Comparison of ENCODE assay signal across 22 mouse cellular contexts in the genomic region with DNA sequence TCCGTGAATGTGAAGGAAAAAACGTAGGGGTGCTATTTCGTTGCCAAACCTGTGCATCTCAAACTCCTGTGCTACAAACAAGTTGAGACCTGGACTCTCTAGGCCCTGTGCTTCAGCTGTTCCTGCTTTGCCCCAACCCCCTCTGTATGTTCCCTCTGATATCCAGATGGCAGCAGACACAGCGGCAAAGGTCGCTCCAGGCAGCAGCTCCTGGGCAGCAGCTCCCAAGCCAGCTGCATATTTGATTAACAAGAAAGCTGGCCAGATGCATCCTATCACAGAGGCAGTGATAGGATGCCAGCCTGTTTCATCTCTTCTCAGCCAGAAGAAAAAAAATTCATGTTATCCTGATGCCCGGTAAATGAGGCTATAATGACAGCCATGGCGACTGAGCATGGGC. TPM values are rescaled to one million over a fixed set of nuclear protein-coding genes. Genes with fewer than 3 reads are reported as not detected.
DNase-seq lines count a peak whose midpoint lies in the region; ATAC-seq and TF ChIP-seq lines count a peak whose summit lies in the region.
"Had no signal": no experiment of that assay in that cellular context is flagged by ENCODE, and none has a peak within 500 bp of the region (broad histone marks: within the 10 kb centered on the region; RNA-seq: fewer than 3 reads in every experiment).

No protein-coding gene starts in this region.

- 78% methylated on average over 7 of the region's 7 CpGs for WGBS in kidney, embryonic 14.5 days
- 81% methylated on average over 7 of the region's 7 CpGs for WGBS in midbrain, embryonic 12.5 days

- H3K4me3 ChIP-seq in kidney, embryonic 14.5 days (ENCODE audit: low read length) = no peak overlapping the region
- no peak overlapping the region for H3K4me3 ChIP-seq in midbrain, embryonic 12.5 days
- H3K4me3 ChIP-seq: embryonic facial prominence, embryonic 13.5 days; left cerebral cortex, adult 2 months; liver, embryonic 15.5 days; megakaryocyte, embryonic 14.5 days had no signal

- no peaks in the 10 kb centered on the region for H3K4me1 ChIP-seq in kidney, embryonic 14.5 days (ENCODE audit: control insufficient read depth, insufficient read depth, low read length)
- H3K4me1 ChIP-seq in midbrain, embryonic 12.5 days = peaks cover 9% of the 10 kb centered on the region
- H3K4me1 ChIP-seq: liver, embryonic 15.5 days; megakaryocyte, embryonic 14.5 days had no signal

- H3K27me3 ChIP-seq in kidney, embryonic 14.5 days (ENCODE audit: control insufficient read depth, insufficient read depth, low read length) = no peaks in the 10 kb centered on the region
- no peaks in the 10 kb centered on the region for H3K27me3 ChIP-seq in midbrain, embryonic 12.5 days
- H3K27me3 ChIP-seq: embryonic facial prominence, embryonic 13.5 days; liver, embryonic 15.5 days had no signal

- H3K9me3 ChIP-seq in kidney, embryonic 14.5 days (ENCODE audit: control insufficient read depth, low read length) = peaks cover 2% of the 10 kb centered on the region; the same call in 1 of the 2 replicates
- H3K9me3 ChIP-seq in midbrain, embryonic 12.5 days = 0 out of 2 replicates have a peak, but pooled peaks cover 5% of the 10 kb centered on the region
- H3K9me3 ChIP-seq: embryonic facial prominence, embryonic 13.5 days; liver, embryonic 15.5 days; megakaryocyte, embryonic 14.5 days had no signal

- H3K36me3 ChIP-seq in kidney, embryonic 14.5 days (ENCODE audit: control insufficient read depth, insufficient read depth, low read length) = no peaks in the 10 kb centered on the region
- H3K36me3 ChIP-seq in midbrain, embryonic 12.5 days = no peaks in the 10 kb centered on the region
- H3K36me3 ChIP-seq: embryonic facial prominence, embryonic 13.5 days; liver, embryonic 15.5 days had no signal

- H3K27ac ChIP-seq in kidney, embryonic 14.5 days (ENCODE audit: low read depth, low read length) = no peak overlapping the region
- no peak overlapping the region for H3K27ac ChIP-seq in midbrain, embryonic 12.5 days (replicated peaks)
- H3K27ac ChIP-seq: embryonic facial prominence, embryonic 13.5 days; left cerebral cortex, adult 2 months; liver, embryonic 15.5 days; stomach, postnatal 0 days had no signal

- ATAC-seq in kidney, embryonic 14.5 days (ENCODE audit: low FRiP score, low TSS enrichment) = peak; percentile 71; the same call in 1 of the 2 replicates
- ATAC-seq in midbrain, embryonic 12.5 days (ENCODE audit: low FRiP score, low read depth) = peak; percentile 16; the same call in 1 of the 2 replicates
- ATAC-seq in monocyte, adult 5-6 weeks (replicated peaks; ENCODE audit: insufficient number of reproducible peaks, low FRiP score, low TSS enrichment, poor library complexity, severe bottlenecking) = no peak

- no peak overlapping the region for H3K4me2 ChIP-seq in kidney, embryonic 14.5 days (replicated peaks; ENCODE audit: low read depth, low read length)
- H3K4me2 ChIP-seq in midbrain, embryonic 12.5 days (replicated peaks) = no peak overlapping the region
- H3K4me2 ChIP-seq: embryonic facial prominence, embryonic 13.5 days; heart, embryonic 11.5 days; liver, embryonic 15.5 days had no signal

- TF ChIP-seq POLR2A in brain, embryonic 14.5 days (IDR thresholded peaks at IDR 0.05; ENCODE audit: borderline replicate concordance, extremely low read depth, insufficient read depth, insufficient read length, poor library complexity, severe bottlenecking) = no peak

- peak; percentile 19 for DNase-seq in embryo, embryonic 11 days
- no peak for DNase-seq in embryo, embryonic 10.5 days (ENCODE audit: low spot score)
- no peak for DNase-seq in kidney, postnatal 25 days
- DNase-seq in brain, embryonic 14.5 days (ENCODE audit: low read depth) = peak; percentile 51
- DNase-seq in right cerebral cortex, postnatal 36 days (ENCODE audit: low spot score in 2 of 2) = no peak
- DNase-seq: B cell, adult 2 months; cerebellum, adult 2 months; gastrocnemius, postnatal 36 days; kidney, adult 18-20 months; kidney, postnatal 14 days; lung, postnatal 14 days; right cerebral cortex, postnatal 14 days; thymus, postnatal 14 days had no signal

- no peak overlapping the region for H3K9ac ChIP-seq in kidney, embryonic 14.5 days (ENCODE audit: low read depth, low read length)
- H3K9ac ChIP-seq in midbrain, embryonic 12.5 days (replicated peaks) = no peak overlapping the region
- H3K9ac ChIP-seq: embryonic facial prominence, embryonic 13.5 days; liver, embryonic 15.5 days had no signal

- no peak for TF ChIP-seq CTCF in brain, embryonic 14.5 days (IDR thresholded peaks at IDR 0.05; ENCODE audit: borderline replicate concordance, extremely low read depth, insufficient read depth, insufficient read length)

RNA-seq across cellular contexts. Expression of a gene that starts 32.5 kb away (rescaled TPM):
- 61.0 and 61.2 TPM in 2 replicates for polyA plus RNA-seq in kidney, embryonic 14.5 days (2014; fragmentation: Nextera tagmentation; extraction: Ambion mirVana)
- 137 and 182 TPM in 2 replicates for polyA plus RNA-seq in brain, embryonic 14.5 days (2012; rRNA removed)
- polyA plus RNA-seq in midbrain, embryonic 12.5 days (2016; fragmentation: Nextera tagmentation; extraction: Ambion mirVana) = 76.3 and 83.1 TPM in 2 replicates
- 21.2 to 53.4 TPM (median 31.4 TPM) in 3 replicates for total RNA-seq in monocyte, adult 5-6 weeks (2017)

RNA-seq across cellular contexts. Expression of a gene that starts 35.7 kb away (rescaled TPM):
- 44.4 and 56.8 TPM in 2 replicates for polyA plus RNA-seq in kidney, embryonic 14.5 days (2014; fragmentation: Nextera tagmentation; extraction: Ambion mirVana)
- 4.1 and 4.7 TPM in 2 replicates for polyA plus RNA-seq in brain, embryonic 14.5 days (2012; rRNA removed)
- 13.8 and 15.5 TPM in 2 replicates for polyA plus RNA-seq in midbrain, embryonic 12.5 days (2016; fragmentation: Nextera tagmentation; extraction: Ambion mirVana)
- total RNA-seq in monocyte, adult 5-6 weeks (2017) = 41.2 to 46.3 TPM (median 41.9 TPM) in 3 replicates

Comparison
In these comparisons a context has a peak if more than half of its experiments do, and no peak if none do; other contexts are left out.
1. DNase-seq: peak in embryo, embryonic 11 days (single experiment) and brain, embryonic 14.5 days (single experiment); none in embryo, embryonic 10.5 days (single experiment), kidney, postnatal 25 days (0 of 2) and right cerebral cortex, postnatal 36 days (0 of 2).